In genomic region chr19:48331640-48332039, GRCm38 (mm10) we compare ENCODE assay signal across 14 mouse cellular contexts.
DNase-seq lines count a peak whose midpoint lies in the region; ATAC-seq and TF ChIP-seq lines count a peak whose summit lies in the region.
"Had no signal": no experiment of that assay in that cellular context is flagged by ENCODE, and none has a peak within 500 bp of the region (broad histone marks: within the 10 kb centered on the region; RNA-seq: fewer than 3 reads in every experiment).

No protein-coding gene starts in this region.

- no peak overlapping the region for H3K4me2 ChIP-seq in liver, embryonic 14.5 days (ENCODE audit: low read depth)
- no peak overlapping the region for H3K4me2 ChIP-seq in liver, embryonic 12.5 days
- H3K4me2 ChIP-seq: hindbrain, embryonic 14.5 days; lung, embryonic 15.5 days; neural tube, embryonic 12.5 days had no signal

- H3K27ac ChIP-seq in heart, adult 2 months, result no peak overlapping the region
- no peak overlapping the region for H3K27ac ChIP-seq in liver, embryonic 14.5 days
- H3K27ac ChIP-seq in liver, embryonic 12.5 days, result no peak overlapping the region
- no peak overlapping the region for H3K27ac ChIP-seq in ES-E14 (ENCODE audit: insufficient read depth, low read depth, low read length, poor library complexity, severe bottlenecking)
- H3K27ac ChIP-seq in cortical plate, adult 2 months (ENCODE audit: insufficient read depth, low read length), result no peak overlapping the region
- H3K27ac ChIP-seq: hindbrain, embryonic 14.5 days; lung, embryonic 15.5 days; neural tube, embryonic 12.5 days had no signal

- no peaks in the 10 kb centered on the region for H3K36me3 ChIP-seq in heart, adult 2 months (ENCODE audit: control insufficient read depth, insufficient read depth, low read length)
- no peaks in the 10 kb centered on the region for H3K36me3 ChIP-seq in liver, embryonic 14.5 days (replicated peaks; ENCODE audit: control insufficient read depth, insufficient read depth, low read depth)
- H3K36me3 ChIP-seq in liver, embryonic 12.5 days, result no peaks in the 10 kb centered on the region
- H3K36me3 ChIP-seq in ES-E14 (ENCODE audit: control insufficient read depth, insufficient read depth, low read length, poor library complexity, severe bottlenecking), result no peaks in the 10 kb centered on the region
- H3K36me3 ChIP-seq: lung, embryonic 15.5 days; neural tube, embryonic 12.5 days had no signal

- no peaks in the 10 kb centered on the region for H3K79me2 ChIP-seq in heart, adult 2 months (replicated peaks; ENCODE audit: control insufficient read depth, insufficient read depth, low read length)

- intact Hi-C loops in heart, adult 2 months (cut with DNase I), result no loop called here

- H3K27me3 ChIP-seq in heart, adult 2 months (ENCODE audit: control insufficient read depth, insufficient read depth, low read length), result no peaks in the 10 kb centered on the region
- H3K27me3 ChIP-seq in liver, embryonic 14.5 days (ENCODE audit: control insufficient read depth, insufficient read depth, low read length), result no peaks in the 10 kb centered on the region
- no peaks in the 10 kb centered on the region for H3K27me3 ChIP-seq in liver, embryonic 12.5 days (replicated peaks)
- H3K27me3 ChIP-seq: lung, embryonic 15.5 days; neural tube, embryonic 12.5 days had no signal

- in situ Hi-C loops in ES-E14 (cut with MboI; ENCODE audit: low sequenced_read_pairs in 2 of 2, unreplicated experiment in 2 of 2), result no loop called here

- 12% methylated on average over 1 of the region's 1 CpGs for WGBS in heart, adult 2 months
- 14% methylated on average over 1 of the region's 1 CpGs for WGBS in liver, embryonic 14.5 days (ENCODE audit: insufficient replicate concordance)
- 12% methylated on average over 1 of the region's 1 CpGs for WGBS in liver, embryonic 12.5 days (ENCODE audit: insufficient replicate concordance)

- TF ChIP-seq EP300 in heart, adult 2 months (IDR thresholded peaks at IDR 0.05; ENCODE audit: insufficient read depth, low read depth, low read length), result no peak
- TF ChIP-seq EP300 in liver, embryonic 14.5 days (IDR thresholded peaks at IDR 0.05; ENCODE audit: low read depth), result no peak

- no peaks in the 10 kb centered on the region for H3K9me3 ChIP-seq in liver, embryonic 14.5 days (ENCODE audit: control insufficient read depth, low read length)
- H3K9me3 ChIP-seq in liver, embryonic 12.5 days (replicated peaks), result 0 out of 2 replicates have a peak, but pooled peaks cover 3% of the 10 kb centered on the region
- no peaks in the 10 kb centered on the region for H3K9me3 ChIP-seq in ES-E14 (ENCODE audit: control insufficient read depth, insufficient read depth, low read depth, low read length)
- H3K9me3 ChIP-seq: lung, embryonic 15.5 days; neural tube, embryonic 12.5 days had no signal

- H3K4me1 ChIP-seq in heart, adult 2 months (ENCODE audit: control insufficient read depth, insufficient read depth, low read length), result no peaks in the 10 kb centered on the region
- H3K4me1 ChIP-seq in liver, embryonic 14.5 days (replicated peaks; ENCODE audit: control insufficient read depth in 2 of 2, insufficient read depth in 2 of 2, low read length in 1 of 2), result no peaks in the 10 kb centered on the region
- no peaks in the 10 kb centered on the region for H3K4me1 ChIP-seq in liver, embryonic 12.5 days
- no peaks in the 10 kb centered on the region for H3K4me1 ChIP-seq in ES-E14 (ENCODE audit: control insufficient read depth in 2 of 2, insufficient read depth in 2 of 2, low read length in 2 of 2, poor library complexity in 1 of 2)
- no peaks in the 10 kb centered on the region for H3K4me1 ChIP-seq in cortical plate, adult 2 months (ENCODE audit: control insufficient read depth, insufficient read depth, low read length)
- H3K4me1 ChIP-seq: lung, embryonic 15.5 days had no signal

- peak; percentile 52 for TF ChIP-seq CTCF in heart, adult 2 months (IDR thresholded peaks at IDR 0.05)
- peak; percentile 21; the same call in 1 of the 2 replicates for TF ChIP-seq CTCF in liver, embryonic 14.5 days (IDR thresholded peaks at IDR 0.05; ENCODE audit: low read depth)
- peak; percentile 30; the same call in 1 of the 2 replicates for TF ChIP-seq CTCF in cortical plate, adult 2 months (IDR thresholded peaks at IDR 0.05; ENCODE audit: extremely low read depth, insufficient read depth, low read length)

- TF ChIP-seq POLR2A in heart, adult 2 months (IDR thresholded peaks at IDR 0.05; ENCODE audit: insufficient read depth, low read depth, low read length), result no peak
- TF ChIP-seq POLR2A in cortical plate, adult 2 months (IDR thresholded peaks at IDR 0.05; ENCODE audit: extremely low read depth, insufficient read depth, low read length), result no peak

- no peak for ATAC-seq in liver, embryonic 14.5 days (ENCODE audit: insufficient read depth)
- no peak for ATAC-seq in liver, embryonic 12.5 days
- ATAC-seq in erythroblast, adult 5-6 weeks (replicated peaks; ENCODE audit: low FRiP score, poor library complexity, severe bottlenecking), result no peak

- no peak overlapping the region for H3K9ac ChIP-seq in heart, adult 2 months (ENCODE audit: low read depth, low read length)
- no peak overlapping the region for H3K9ac ChIP-seq in liver, embryonic 14.5 days (replicated peaks)
- H3K9ac ChIP-seq in liver, embryonic 12.5 days, result no peak overlapping the region
- no peak overlapping the region for H3K9ac ChIP-seq in ES-E14 (ENCODE audit: insufficient read depth, low read depth, low read length, poor library complexity, severe bottlenecking)
- H3K9ac ChIP-seq: hindbrain, embryonic 14.5 days; lung, embryonic 15.5 days; neural tube, embryonic 12.5 days had no signal

- no peak for DNase-seq in heart, adult 2 months
- DNase-seq in heart, adult 18-20 months, result no peak
- DNase-seq in liver, embryonic 14.5 days (ENCODE audit: low read depth in 3 of 3, low spot score in 3 of 3), result no peak
- DNase-seq in ES-E14 (ENCODE audit: low read depth, low spot score), result peak; percentile 42
- no peak for DNase-seq in frontal cortex, postnatal 25 days (ENCODE audit: low spot score in 2 of 2)
- DNase-seq: cerebellum, adult 2 months; layer of hippocampus, postnatal 36 days; thymus, postnatal 25 days had no signal

- no peak overlapping the region for H3K4me3 ChIP-seq in heart, adult 2 months
- no peak overlapping the region for H3K4me3 ChIP-seq in liver, embryonic 14.5 days (ENCODE audit: insufficient read depth in 1 of 2, low read depth in 2 of 2, low read length in 2 of 2)
- no peak overlapping the region for H3K4me3 ChIP-seq in liver, embryonic 12.5 days
- no peak overlapping the region for H3K4me3 ChIP-seq in ES-E14 (ENCODE audit: insufficient read depth in 1 of 2, low read depth in 1 of 2, low read length in 2 of 2, poor library complexity in 1 of 2, severe bottlenecking in 1 of 2)
- no peak overlapping the region for H3K4me3 ChIP-seq in cortical plate, adult 2 months (ENCODE audit: insufficient read depth, low read length)
- H3K4me3 ChIP-seq: lung, embryonic 15.5 days; neural tube, embryonic 12.5 days had no signal

TF ChIP-seq in ES-E14, 5 proteins besides CTCF, POLR2A, EP300 and RAD21:
- TF ChIP-seq HCFC1 (IDR thresholded peaks at IDR 0.05; ENCODE audit: borderline replicate concordance, insufficient read depth, low read length) (no peak), ZC3H11A (IDR thresholded peaks at IDR 0.05; ENCODE audit: borderline replicate concordance, low read depth, low read length) (0 out of 2 replicates have a peak, but pooled peaks have one; percentile 24)
TF ChIP-seq in ES-E14: peak in this region for 1.
